Mouse (Mus musculus): ENCODE measurements around the gene Pdcl. TPM values are rescaled to one million over a fixed set of nuclear protein-coding genes. Genes with fewer than 3 reads are reported as not detected.

Gene Pdcl
- polyA plus RNA-seq (2012; rRNA removed): 31.0 and 33.7 TPM in 2 replicates

GRCm38 (mm10) chr2:37358633-37359540, at the start of gene Pdcl:
Pdcl (minus strand) TSS chr2:37359332.
- no peaks in the 10 kb centered on the region for H3K27me3 ChIP-seq (ENCODE audit: control insufficient read depth, insufficient read depth, low read length)
- peak; percentile 88 to 91 for DNase-seq
- under 1% methylated on average over 42 of the region's 42 CpGs for WGBS
- H3K4me3 ChIP-seq (replicated peaks; ENCODE audit: insufficient read depth, low read depth, low read length): peak within 1 kb of the TSS; percentile 91
- peak within 1 kb of the TSS; percentile 27; the same call in 1 of the 2 replicates for H3K27ac ChIP-seq (ENCODE audit: insufficient read depth, low read length)
- TF ChIP-seq POLR2A (IDR thresholded peaks at IDR 0.05; ENCODE audit: borderline replicate concordance, insufficient read depth, low read length): peak; percentile 44; the same call in 1 of the 2 replicates
- no peak for TF ChIP-seq CTCF (IDR thresholded peaks at IDR 0.05; ENCODE audit: borderline replicate concordance, insufficient read depth, low read depth, low read length)
- no peaks in the 10 kb centered on the region for H3K4me1 ChIP-seq (ENCODE audit: control insufficient read depth, insufficient read depth, low read length)

DNA sequence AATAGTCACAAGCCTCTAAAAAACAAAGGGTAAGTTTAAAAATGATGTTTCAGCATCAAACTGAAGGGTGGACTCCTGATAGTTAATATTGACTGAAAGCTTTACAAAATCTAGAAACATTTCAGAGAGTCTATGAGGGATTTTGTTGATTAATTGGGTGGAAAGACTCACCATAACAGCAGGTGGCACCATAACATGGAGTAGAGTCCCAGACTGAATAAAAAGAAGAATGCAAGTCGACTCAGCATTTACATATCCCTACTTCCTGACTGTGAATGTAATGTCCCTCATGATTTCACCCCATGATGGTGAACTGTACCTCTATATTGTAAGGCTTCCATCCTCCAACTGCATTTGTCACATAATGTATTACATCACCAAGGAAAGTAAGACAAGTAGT, 36.4 kb upstream of the Pdcl start:
- H3K4me3 ChIP-seq (replicated peaks; ENCODE audit: insufficient read depth, low read depth, low read length): no peak overlapping the region
- no peaks in the 10 kb centered on the region for H3K4me1 ChIP-seq (ENCODE audit: control insufficient read depth, insufficient read depth, low read length)
- DNase-seq: no peak
- WGBS: 32% methylated on average over 1 of the region's 1 CpGs
- H3K27me3 ChIP-seq (ENCODE audit: control insufficient read depth, insufficient read depth, low read length): no peaks in the 10 kb centered on the region
- H3K27ac ChIP-seq (ENCODE audit: insufficient read depth, low read length): no peak overlapping the region
- TF ChIP-seq CTCF (IDR thresholded peaks at IDR 0.05; ENCODE audit: borderline replicate concordance, insufficient read depth, low read depth, low read length) (no peak), POLR2A (IDR thresholded peaks at IDR 0.05; ENCODE audit: borderline replicate concordance, insufficient read depth, low read length) (no peak)

DNA sequence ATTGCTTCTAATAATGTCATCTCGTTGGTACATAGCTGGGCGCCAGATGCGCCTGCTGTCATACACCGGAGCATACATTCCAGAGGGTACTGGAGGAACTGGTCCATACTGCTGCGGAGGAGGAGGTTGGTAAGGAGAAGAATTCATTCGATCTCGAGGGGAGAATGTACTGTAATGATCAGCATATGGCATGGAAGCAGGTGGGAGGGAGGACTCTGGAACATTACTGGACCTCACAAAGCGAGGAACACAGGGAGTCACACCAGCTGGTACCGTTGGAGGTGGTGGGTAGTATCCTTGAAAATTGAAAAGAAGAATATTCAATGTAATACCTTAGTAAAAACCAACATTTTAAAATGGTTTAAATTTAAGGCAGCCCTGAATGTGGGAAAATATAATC, 23.8 kb upstream of the Pdcl start:
- Histone ChIP-seq H3K27ac (ENCODE audit: insufficient read depth, low read length) (no peak overlapping the region), H3K27me3 (ENCODE audit: control insufficient read depth, insufficient read depth, low read length) (no peaks in the 10 kb centered on the region), H3K4me1 (ENCODE audit: control insufficient read depth, insufficient read depth, low read length) (no peaks in the 10 kb centered on the region), H3K4me3 (replicated peaks; ENCODE audit: insufficient read depth, low read depth, low read length) (no peak overlapping the region)
- no peak for TF ChIP-seq POLR2A (IDR thresholded peaks at IDR 0.05; ENCODE audit: borderline replicate concordance, insufficient read depth, low read length)
- no peak for TF ChIP-seq CTCF (IDR thresholded peaks at IDR 0.05; ENCODE audit: borderline replicate concordance, insufficient read depth, low read depth, low read length)
- whole genome bisulfite sequencing: 52% methylated on average over 9 of the region's 9 CpGs
- no peak for DNase-seq

DNA sequence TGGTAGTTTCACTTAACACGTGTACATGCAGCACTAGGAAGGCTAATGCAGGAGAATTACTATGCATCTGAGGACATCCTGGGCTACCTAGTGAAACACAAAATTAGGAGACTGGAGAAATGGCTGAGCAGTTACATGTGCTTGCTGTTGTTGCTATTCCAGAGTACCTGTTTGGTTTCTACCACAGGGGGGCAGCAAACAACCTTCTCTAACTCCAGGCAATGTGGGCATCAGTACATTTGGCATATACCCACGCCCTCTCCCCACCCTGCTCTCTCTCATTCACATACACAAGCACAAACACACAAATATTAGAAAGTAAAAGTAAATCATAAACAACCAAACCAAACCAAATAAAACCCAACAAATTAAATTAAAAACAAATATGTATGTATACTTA, 21.1 kb upstream of the Pdcl start:
- peak; percentile 67 for TF ChIP-seq CTCF (IDR thresholded peaks at IDR 0.05; ENCODE audit: borderline replicate concordance, insufficient read depth, low read depth, low read length)
- no peak for TF ChIP-seq POLR2A (IDR thresholded peaks at IDR 0.05; ENCODE audit: borderline replicate concordance, insufficient read depth, low read length)
- Histone ChIP-seq H3K27ac (ENCODE audit: insufficient read depth, low read length) (no peak overlapping the region), H3K27me3 (ENCODE audit: control insufficient read depth, insufficient read depth, low read length) (no peaks in the 10 kb centered on the region), H3K4me1 (ENCODE audit: control insufficient read depth, insufficient read depth, low read length) (no peaks in the 10 kb centered on the region), H3K4me3 (replicated peaks; ENCODE audit: insufficient read depth, low read depth, low read length) (no peak overlapping the region)
- 42% methylated on average over 2 of the region's 2 CpGs for WGBS
- DNase-seq: peak; percentile 46 to 50

GRCm38 (mm10) chr2:37376018-37376417, 16.9 kb upstream of the Pdcl start:
- no peak for DNase-seq
- H3K4me3 ChIP-seq (replicated peaks; ENCODE audit: insufficient read depth, low read depth, low read length): no peak overlapping the region
- no peak overlapping the region for H3K27ac ChIP-seq (ENCODE audit: insufficient read depth, low read length)

DNA sequence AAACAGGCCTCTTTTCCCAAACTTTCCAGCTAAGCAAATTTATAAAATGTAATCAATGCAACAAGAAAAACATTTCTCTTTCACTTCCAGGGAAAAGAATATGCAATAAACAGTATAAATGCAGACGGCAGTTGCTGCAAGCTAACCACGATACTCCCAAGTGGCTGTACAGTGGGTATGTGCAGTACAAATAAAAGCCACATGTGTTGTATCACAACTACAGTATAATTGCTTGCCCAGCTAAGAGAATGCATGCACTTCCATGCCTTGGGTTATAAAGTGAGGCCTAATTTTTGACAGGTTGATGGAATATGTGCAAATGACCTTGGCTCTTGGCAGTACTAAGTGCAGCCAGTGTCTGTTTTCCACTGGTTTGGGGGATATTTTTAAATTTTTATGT, 11.5 kb upstream of the Pdcl start:
- no peak overlapping the region for H3K27ac ChIP-seq (ENCODE audit: insufficient read depth, low read length)
- no peak for DNase-seq
- no peaks in the 10 kb centered on the region for H3K4me1 ChIP-seq (ENCODE audit: control insufficient read depth, insufficient read depth, low read length)
- no peaks in the 10 kb centered on the region for H3K27me3 ChIP-seq (ENCODE audit: control insufficient read depth, insufficient read depth, low read length)
- WGBS: 91% methylated on average over 2 of the region's 2 CpGs
- no peak overlapping the region for H3K4me3 ChIP-seq (replicated peaks; ENCODE audit: insufficient read depth, low read depth, low read length)
- TF ChIP-seq CTCF (IDR thresholded peaks at IDR 0.05; ENCODE audit: borderline replicate concordance, insufficient read depth, low read depth, low read length): no peak

More at GRCm38 (mm10) chr2:37376018-37376417, 16.9 kb upstream of the Pdcl start:
- WGBS: 93% methylated on average over 1 of the region's 1 CpGs
- TF ChIP-seq CTCF (IDR thresholded peaks at IDR 0.05; ENCODE audit: borderline replicate concordance, insufficient read depth, low read depth, low read length) (no peak), POLR2A (IDR thresholded peaks at IDR 0.05; ENCODE audit: borderline replicate concordance, insufficient read depth, low read length) (no peak)
- H3K27me3 ChIP-seq (ENCODE audit: control insufficient read depth, insufficient read depth, low read length): no peaks in the 10 kb centered on the region
- no peaks in the 10 kb centered on the region for H3K4me1 ChIP-seq (ENCODE audit: control insufficient read depth, insufficient read depth, low read length)

- TF ChIP-seq POLR2A (IDR thresholded peaks at IDR 0.05; ENCODE audit: borderline replicate concordance, insufficient read depth, low read length) (no peak), CTCF (IDR thresholded peaks at IDR 0.05; ENCODE audit: borderline replicate concordance, insufficient read depth, low read depth, low read length) (no peak)
- 87% methylated on average over 2 of the region's 2 CpGs for WGBS
- DNase-seq: peak; percentile 17 to 24
Measured at GRCm38 (mm10) chr2:37359908-37360307, 776 bp upstream of the Pdcl start.

GRCm38 (mm10) chr2:37355571-37355970, 3.6 kb downstream of the Pdcl start:
- WGBS: 96% methylated on average over 5 of the region's 5 CpGs
- Histone ChIP-seq H3K4me1 (ENCODE audit: control insufficient read depth, insufficient read depth, low read length) (no peaks in the 10 kb centered on the region), H3K27ac (ENCODE audit: insufficient read depth, low read length) (no peak overlapping the region), H3K27me3 (ENCODE audit: control insufficient read depth, insufficient read depth, low read length) (no peaks in the 10 kb centered on the region), H3K4me3 (replicated peaks; ENCODE audit: insufficient read depth, low read depth, low read length) (no peak overlapping the region)
- no peak for TF ChIP-seq CTCF (IDR thresholded peaks at IDR 0.05; ENCODE audit: borderline replicate concordance, insufficient read depth, low read depth, low read length)
- no peak for TF ChIP-seq POLR2A (IDR thresholded peaks at IDR 0.05; ENCODE audit: borderline replicate concordance, insufficient read depth, low read length)
- DNase-seq: no peak

More at GRCm38 (mm10) chr2:37359908-37360307, 776 bp upstream of the Pdcl start:
- Histone ChIP-seq H3K27me3 (ENCODE audit: control insufficient read depth, insufficient read depth, low read length) (no peaks in the 10 kb centered on the region), H3K4me1 (ENCODE audit: control insufficient read depth, insufficient read depth, low read length) (no peaks in the 10 kb centered on the region), H3K4me3 (replicated peaks; ENCODE audit: insufficient read depth, low read depth, low read length) (no peak overlapping the region), H3K27ac (ENCODE audit: insufficient read depth, low read length) (no peak overlapping the region)

Data from cerebellum, adult 2 months (tissue).